Mouse (Mus musculus) lung, adult 18-20 months (tissue): ENCODE results near the gene Peg10.

Experiments
- DNase-seq, 2 experiments: peaks; one replicate each; pipeline ENCODE4 v3.0.0; 2022; ENCODE audit warnings: mixed read lengths in 2 of 2

Peg10 gene

GRCm38 (mm10) chr6:4746696-4747439 is at the start of gene Peg10, which contains the start of gene Sgce:
Peg10 (plus strand) TSS chr6:4747306.
Sgce (minus strand) TSS chr6:4747207.
- peak; percentile 59 to 75 for DNase-seq

- no peak for DNase-seq
Observed at GRCm38 (mm10) chr6:4701641-4702040, 45.5 kb upstream of the Peg10 start.

GRCm38 (mm10) chr6:4703908-4704307 is 43.2 kb upstream of the Peg10 start:
- no peak for DNase-seq

- no peak for DNase-seq
Observed at GRCm38 (mm10) chr6:4706415-4706814, 40.7 kb upstream of the Peg10 start.

GRCm38 (mm10) chr6:4708971-4709370 is 38.1 kb upstream of the Peg10 start:
- no peak for DNase-seq

GRCm38 (mm10) chr6:4716171-4716570 is 30.9 kb upstream of the Peg10 start:
- DNase-seq: no peak

GRCm38 (mm10) chr6:4717344-4717743 is 29.8 kb upstream of the Peg10 start:
- no peak for DNase-seq

- no peak for DNase-seq
Observed at GRCm38 (mm10) chr6:4722142-4722541, 25.0 kb upstream of the Peg10 start.

GRCm38 (mm10) chr6:4722739-4723138 is 24.4 kb upstream of the Peg10 start:
- no peak for DNase-seq

GRCm38 (mm10) chr6:4723998-4724757 is 22.9 kb upstream of the Peg10 start:
- no peak for DNase-seq

- no peak for DNase-seq
Observed at GRCm38 (mm10) chr6:4728305-4728704, 18.8 kb upstream of the Peg10 start.

GRCm38 (mm10) chr6:4731675-4732074 is 15.4 kb upstream of the Peg10 start:
- DNase-seq: no peak

GRCm38 (mm10) chr6:4733208-4733607 is 13.9 kb upstream of the Peg10 start:
- DNase-seq: no peak

- no peak for DNase-seq
Observed at GRCm38 (mm10) chr6:4736372-4736771, 10.7 kb upstream of the Peg10 start.

GRCm38 (mm10) chr6:4738034-4738629 is 9.0 kb upstream of the Peg10 start:
- no peak for DNase-seq

GRCm38 (mm10) chr6:4738717-4739116 is 8.4 kb upstream of the Peg10 start:
- no peak for DNase-seq

- DNase-seq: no peak
Observed at GRCm38 (mm10) chr6:4739522-4740355, 7.4 kb upstream of the Peg10 start.

GRCm38 (mm10) chr6:4740511-4740910 is 6.6 kb upstream of the Peg10 start:
- peak; percentile 52 to 68 for DNase-seq

GRCm38 (mm10) chr6:4746036-4746695 is 940 bp upstream of the Peg10 start:
- peak in 1 of 2 experiments; percentile 4 for DNase-seq

- DNase-seq: peak; percentile 33 to 34
Observed at GRCm38 (mm10) chr6:4747677-4748505, 785 bp downstream of the Peg10 start.

- DNase-seq: no peak
Observed at GRCm38 (mm10) chr6:4748506-4748961, 1.4 kb downstream of the Peg10 start.
